Mouse (Mus musculus) limb, embryonic 14.5 days (tissue): ENCODE data around the gene Creld2. TPM values are rescaled to one million over a fixed set of nuclear protein-coding genes. Genes with fewer than 3 reads are reported as not detected.

Source experiments
- ATAC-seq: fragments of 200-750 bp; cut with Nextera tagmentation; 2 replicates; pipeline ENCODE4 v1.8.0; 2017; ENCODE audit warnings: low read depth, moderate number of reproducible peaks, moderate TSS enrichment; ENCODE audit not compliant: low FRiP score
- DNase-seq: peaks from one replicate; pipeline ENCODE4 v3.0.0-alpha.2; 2015; ENCODE audit warnings: low spot score
- H3K27ac ChIP-seq: fragments of 300-500 bp; sonication (generic); replicated peaks from 2 replicates; pipeline ENCODE4 v1.5.1; 2014; ENCODE audit warnings: low read depth, mild to moderate bottlenecking, low read length, moderate library complexity, mixed read lengths
- H3K27me3 ChIP-seq: fragments of 300-500 bp; sonication (generic); 2 replicates; pipeline ENCODE4 v1.6.1; 2014; ENCODE audit warnings: low read length, mixed read lengths; ENCODE audit not compliant: control insufficient read depth, insufficient read depth
- H3K36me3 ChIP-seq: fragments of 300-500 bp; sonication (generic); 2 replicates; pipeline ENCODE4 v1.6.1; 2014; ENCODE audit warnings: mild to moderate bottlenecking, low read length, moderate library complexity, mixed read lengths; ENCODE audit not compliant: control insufficient read depth, insufficient read depth
- H3K4me1 ChIP-seq: fragments of 300-500 bp; sonication (generic); 2 replicates; pipeline ENCODE4 v1.6.1; 2014; ENCODE audit warnings: antibody characterized with exemption, low read length, mixed read lengths; ENCODE audit not compliant: control insufficient read depth, insufficient read depth
- H3K4me2 ChIP-seq: fragments of 300-500 bp; sonication (generic); replicated peaks from 2 replicates; pipeline ENCODE4 v1.6.1; 2014; ENCODE audit warnings: low read depth, mild to moderate bottlenecking, low read length, moderate library complexity; ENCODE audit not compliant: severe bottlenecking
- H3K4me3 ChIP-seq: fragments of 300-500 bp; sonication (generic); replicated peaks from 2 replicates; pipeline ENCODE4 v1.5.1; 2014; ENCODE audit warnings: low read length
- H3K9ac ChIP-seq: fragments of 300-500 bp; sonication (generic); 2 replicates; pipeline ENCODE4 v1.6.1; 2014; ENCODE audit warnings: mild to moderate bottlenecking, low read depth, low read length, moderate library complexity; ENCODE audit not compliant: severe bottlenecking
- H3K9me3 ChIP-seq: fragments of 300-500 bp; sonication (generic); 2 replicates; pipeline ENCODE4 v1.6.1; 2016; ENCODE audit warnings: low read length; ENCODE audit not compliant: control insufficient read depth
- POLR2A ChIP-seq: fragments of 200-500 bp; IDR thresholded peaks from 2 replicates; pipeline ENCODE4 v1.8.0; 2012; ENCODE audit warnings: inconsistent platforms, mild to moderate bottlenecking, moderate library complexity, borderline replicate concordance; ENCODE audit not compliant: insufficient read depth, insufficient read length; ENCODE audit errors: extremely low read depth
- WGBS: fragments of 180-500 bp; shearing (Covaris S2); extraction: QIAGEN DNeasy Blood & Tissue Kit; methylation state at CpG from one replicate; pipeline ENCODE4 v1.1.7; 2014; 5-methylcytosine and 5-hydroxymethylcytosine counted together
- polyA plus RNA-seq, 2 experiments: library from polyadenylated mRNA; depleted of rRNA in 1 of 2; stranded (reverse) in 1 of 2; unstranded in 1 of 2; fragments of >200 nt; fragmentation: Nextera tagmentation in 1 of 2; extraction: Ambion mirVana in 1 of 2; gene quantifications; 2 replicates each; pipeline versions ENCODE4 v1.2.1 to v1.2.3; 2012 to 2014

Creld2 gene
- polyA plus RNA-seq, 2 experiments = 79.1 to 85.9 TPM

GRCm38 (mm10) chr15:88854119-88854968 lies 34.9 kb downstream of the Creld2 start:
- DNase-seq = no peak
- no peaks in the 10 kb centered on the region for H3K36me3 ChIP-seq
- H3K9ac ChIP-seq = no peak overlapping the region
- no peak overlapping the region for H3K4me2 ChIP-seq
- H3K27me3 ChIP-seq = no peaks in the 10 kb centered on the region
- H3K4me3 ChIP-seq = no peak overlapping the region
- 53% methylated on average over 5 of the region's 6 CpGs for WGBS
- ATAC-seq = peak; percentile 48
- TF ChIP-seq POLR2A = no peak
- peaks cover 17% of the 10 kb centered on the region for H3K4me1 ChIP-seq
- peak overlapping the region; percentile 26; the same call in 1 of the 2 replicates for H3K27ac ChIP-seq
- no peaks in the 10 kb centered on the region for H3K9me3 ChIP-seq

- H3K4me3 ChIP-seq = no peak overlapping the region
- H3K27ac ChIP-seq = 0 out of 2 replicates have a peak overlapping the region, but pooled peaks have one; percentile 26
- ATAC-seq = no peak
- H3K36me3 ChIP-seq = no peaks in the 10 kb centered on the region
- no peaks in the 10 kb centered on the region for H3K9me3 ChIP-seq
- no peak overlapping the region for H3K9ac ChIP-seq
- H3K4me2 ChIP-seq = no peak overlapping the region
- DNase-seq = no peak
- WGBS = 72% methylated on average over 15 of the region's 15 CpGs
- peaks cover 17% of the 10 kb centered on the region for H3K4me1 ChIP-seq
- TF ChIP-seq POLR2A = no peak
- H3K27me3 ChIP-seq = no peaks in the 10 kb centered on the region
These were observed 35.8 kb downstream of the Creld2 start for GRCm38 (mm10) chr15:88854969-88855830.

- Histone ChIP-seq H3K4me3 (no peak overlapping the region), H3K27ac (no peak overlapping the region), H3K27me3 (no peaks in the 10 kb centered on the region), H3K9ac (no peak overlapping the region), H3K4me1 (peaks cover 17% of the 10 kb centered on the region), H3K4me2 (no peak overlapping the region), H3K9me3 (no peaks in the 10 kb centered on the region), H3K36me3 (no peaks in the 10 kb centered on the region)
- WGBS = 70% methylated on average over 6 of the region's 6 CpGs
- ATAC-seq = no peak
- TF ChIP-seq POLR2A = no peak
- DNase-seq = no peak
These were observed 36.5 kb downstream of the Creld2 start for GRCm38 (mm10) chr15:88855896-88856417.

GRCm38 (mm10) chr15:88856613-88857012 lies 37.2 kb downstream of the Creld2 start:
- DNase-seq = no peak
- 86% methylated on average over 5 of the region's 5 CpGs for WGBS
- Histone ChIP-seq H3K9ac (no peak overlapping the region), H3K27me3 (no peaks in the 10 kb centered on the region), H3K4me2 (no peak overlapping the region), H3K36me3 (no peaks in the 10 kb centered on the region), H3K9me3 (no peaks in the 10 kb centered on the region), H3K4me1 (peaks cover 24% of the 10 kb centered on the region), H3K27ac (no peak overlapping the region), H3K4me3 (no peak overlapping the region)
- TF ChIP-seq POLR2A = no peak
- no peak for ATAC-seq

GRCm38 (mm10) chr15:88857361-88857760 lies 37.9 kb downstream of the Creld2 start:
- ATAC-seq = no peak
- no peak overlapping the region for H3K4me2 ChIP-seq
- no peak for TF ChIP-seq POLR2A
- no peaks in the 10 kb centered on the region for H3K9me3 ChIP-seq
- no peak for DNase-seq
- no peaks in the 10 kb centered on the region for H3K27me3 ChIP-seq
- H3K27ac ChIP-seq = no peak overlapping the region
- peaks cover 24% of the 10 kb centered on the region for H3K4me1 ChIP-seq
- H3K4me3 ChIP-seq = no peak overlapping the region
- WGBS = 84% methylated on average over 7 of the region's 7 CpGs
- no peak overlapping the region for H3K9ac ChIP-seq
- H3K36me3 ChIP-seq = no peaks in the 10 kb centered on the region
